Mouse (Mus musculus) adrenal gland, postnatal 4 days (tissue): ENCODE data around the gene Trappc2l. TPM values are rescaled to one million over a fixed set of nuclear protein-coding genes. Genes with fewer than 3 reads are reported as not detected.

Experiments used
- DNase-seq, 2 experiments: peaks; one replicate each; pipeline ENCODE4 v3.0.0; 2021 to 2022; ENCODE audit warnings: low spot score in 2 of 2, mixed read lengths in 2 of 2
- total RNA-seq, 2 experiments: library from RNA; stranded (reverse); gene quantifications; 2 replicates each; pipeline ENCODE4 v1.2.3; 2021

Trappc2l gene
- total RNA-seq, 2 experiments from 2014 or later = 51.5 to 51.8 TPM

- no peak for DNase-seq
Measured at GRCm38 (mm10) chr8:122577116-122577515, 34.3 kb upstream of the Trappc2l start.

GRCm38 (mm10) chr8:122579196-122579595 lies 32.2 kb upstream of the Trappc2l start:
- DNase-seq = no peak

GRCm38 (mm10) chr8:122580926-122581325 lies 30.5 kb upstream of the Trappc2l start:
- no peak for DNase-seq

GRCm38 (mm10) chr8:122584981-122585380 lies 26.5 kb upstream of the Trappc2l start:
- no peak for DNase-seq

GRCm38 (mm10) chr8:122585411-122585891 lies 26.0 kb upstream of the Trappc2l start:
- no peak for DNase-seq

- no peak for DNase-seq
Measured at GRCm38 (mm10) chr8:122586171-122586570, 25.3 kb upstream of the Trappc2l start.

- DNase-seq = no peak
Measured at GRCm38 (mm10) chr8:122586749-122587148, 24.7 kb upstream of the Trappc2l start.

- DNase-seq = no peak
Measured at GRCm38 (mm10) chr8:122593240-122593639, 18.2 kb upstream of the Trappc2l start.

GRCm38 (mm10) chr8:122593783-122594507 lies 17.5 kb upstream of the Trappc2l start:
- no peak for DNase-seq

GRCm38 (mm10) chr8:122596031-122596430 lies 15.4 kb upstream of the Trappc2l start:
- DNase-seq = no peak

- DNase-seq = no peak
Measured at GRCm38 (mm10) chr8:122600666-122601065, 10.8 kb upstream of the Trappc2l start.

- DNase-seq = no peak
Measured at GRCm38 (mm10) chr8:122604640-122605039, 6.8 kb upstream of the Trappc2l start.

GRCm38 (mm10) chr8:122605367-122605766 lies 6.1 kb upstream of the Trappc2l start:
- DNase-seq = no peak

- DNase-seq = no peak
Measured at GRCm38 (mm10) chr8:122606810-122607209, 4.6 kb upstream of the Trappc2l start.

GRCm38 (mm10) chr8:122610209-122610608 lies 1.2 kb upstream of the Trappc2l start:
- no peak for DNase-seq

- DNase-seq = no peak
Measured at GRCm38 (mm10) chr8:122610612-122611277, 695 bp upstream of the Trappc2l start.

GRCm38 (mm10) chr8:122616181-122616905 lies 4.9 kb downstream of the Trappc2l start:
- no peak for DNase-seq

GRCm38 (mm10) chr8:122617947-122618546 lies 6.6 kb downstream of the Trappc2l start:
- peak; percentile 64 to 69 for DNase-seq

- no peak for DNase-seq
Measured at GRCm38 (mm10) chr8:122618660-122619378, 7.4 kb downstream of the Trappc2l start.

- no peak for DNase-seq
Measured at GRCm38 (mm10) chr8:122620446-122620845, 9.0 kb downstream of the Trappc2l start.

- no peak for DNase-seq
Measured at GRCm38 (mm10) chr8:122622727-122623126, 11.3 kb downstream of the Trappc2l start, which contains the start of gene Pabpn1l. Pabpn1l (minus strand) TSS chr8:122622739.
